Mouse (Mus musculus) natural killer cell, adult 2 months (primary cell): ENCODE measurements around the gene Hist1h4i.
A peak's percentile ranks its signal among the peaks of the same experiment; 100 is the strongest.

Experiments
- DNase-seq, 2 experiments: peaks; one replicate each; pipeline ENCODE4 v3.0.0; 2022; ENCODE audit warnings: low spot score in 2 of 2

Hist1h4i gene

GRCm38 (mm10) chr13:22008707-22009106 is 32.5 kb downstream of the Hist1h4i start:
- DNase-seq, result no peak

GRCm38 (mm10) chr13:22007872-22008271 is 33.3 kb downstream of the Hist1h4i start:
- no peak for DNase-seq

- no peak for DNase-seq
Observed at GRCm38 (mm10) chr13:22007121-22007510, 34.0 kb downstream of the Hist1h4i start.

GRCm38 (mm10) chr13:22006334-22007120 is 34.6 kb downstream of the Hist1h4i start:
- peak; percentile 33 to 47 for DNase-seq

GRCm38 (mm10) chr13:22005605-22006333 is 35.4 kb downstream of the Hist1h4i start:
- peak; percentile 42 to 48 for DNase-seq

GRCm38 (mm10) chr13:22001823-22002222 is 39.3 kb downstream of the Hist1h4i start:
- DNase-seq, result no peak

- peak in 1 of 2 experiments; percentile 38 for DNase-seq
Observed at GRCm38 (mm10) chr13:22001346-22001745, 39.8 kb downstream of the Hist1h4i start.

GRCm38 (mm10) chr13:21999147-21999546 is 42.0 kb downstream of the Hist1h4i start:
- no peak for DNase-seq

GRCm38 (mm10) chr13:21998412-21998811 is 42.8 kb downstream of the Hist1h4i start:
- DNase-seq, result no peak

- DNase-seq, result no peak
Observed at GRCm38 (mm10) chr13:21997821-21998220, 43.3 kb downstream of the Hist1h4i start.

- DNase-seq, result no peak
Observed at GRCm38 (mm10) chr13:21997201-21997820, 43.9 kb downstream of the Hist1h4i start.

- peak; percentile 32 to 59 for DNase-seq
Observed at GRCm38 (mm10) chr13:21996840-21997185, 44.3 kb downstream of the Hist1h4i start.

- DNase-seq, result peak; percentile 47
Observed at GRCm38 (mm10) chr13:21996101-21996839, 44.9 kb downstream of the Hist1h4i start.

GRCm38 (mm10) chr13:21995331-21995914 is 45.7 kb downstream of the Hist1h4i start:
- peak; percentile 54 to 57 for DNase-seq

- no peak for DNase-seq
Observed at GRCm38 (mm10) chr13:21994896-21995295, 46.3 kb downstream of the Hist1h4i start.

GRCm38 (mm10) chr13:21993957-21994738 is 47.0 kb downstream of the Hist1h4i start:
- DNase-seq, result peak; percentile 20 to 47

GRCm38 (mm10) chr13:21992550-21992949 is 48.6 kb downstream of the Hist1h4i start:
- DNase-seq, result no peak
